Mouse (Mus musculus): Measurements from ENCODE around the gene Reps1. TPM values are rescaled to one million over a fixed set of nuclear protein-coding genes. Genes with fewer than 3 reads are reported as not detected.

The Reps1 gene
- polyA plus RNA-seq, 1 experiment from 2014 or later: 32.5 TPM

GRCm38 (mm10) chr10:18064606-18065228 lies 9.1 kb downstream of the Reps1 start:
- 90% methylated on average over 7 of the region's 7 CpGs for WGBS
- no peak for TF ChIP-seq CTCF (IDR thresholded peaks at IDR 0.05; ENCODE audit: low read depth)
- no peak for ATAC-seq (ENCODE audit: insufficient read depth)

GRCm38 (mm10) chr10:18066031-18066439 lies 10.4 kb downstream of the Reps1 start:
- Histone ChIP-seq H3K4me2 (no peak overlapping the region), H3K36me3 (ENCODE audit: insufficient read depth) (no peaks in the 10 kb centered on the region)
- DNase-seq: no peak

More at GRCm38 (mm10) chr10:18064606-18065228, 9.1 kb downstream of the Reps1 start:
- DNase-seq: no peak
- no peak overlapping the region for H3K4me3 ChIP-seq (ENCODE audit: low read depth, low read length)
- no peak overlapping the region for H3K9ac ChIP-seq
- H3K27me3 ChIP-seq (ENCODE audit: insufficient read depth, low read length): no peaks in the 10 kb centered on the region
- H3K4me1 ChIP-seq (ENCODE audit: insufficient read depth): no peaks in the 10 kb centered on the region; the same call in 1 of the 2 replicates
- H3K36me3 ChIP-seq (ENCODE audit: insufficient read depth): no peaks in the 10 kb centered on the region
- no peak overlapping the region for H3K27ac ChIP-seq (ENCODE audit: low read depth)
- H3K9me3 ChIP-seq (ENCODE audit: low read depth, low read length): no peaks in the 10 kb centered on the region
- H3K4me2 ChIP-seq: no peak overlapping the region

GRCm38 (mm10) chr10:18067761-18068446 lies 12.2 kb downstream of the Reps1 start:
- WGBS: 49% methylated on average over 10 of the region's 10 CpGs
- peak; percentile 61 for DNase-seq
- Histone ChIP-seq H3K4me3 (ENCODE audit: low read depth, low read length) (no peak overlapping the region), H3K9me3 (ENCODE audit: low read depth, low read length) (no peaks in the 10 kb centered on the region), H3K27ac (ENCODE audit: low read depth) (peak overlapping the region; percentile 24; the same call in 1 of the 2 replicates), H3K4me2 (no peak overlapping the region), H3K27me3 (ENCODE audit: insufficient read depth, low read length) (no peaks in the 10 kb centered on the region), H3K9ac (no peak overlapping the region), H3K36me3 (ENCODE audit: insufficient read depth) (no peaks in the 10 kb centered on the region), H3K4me1 (ENCODE audit: insufficient read depth) (no peaks in the 10 kb centered on the region; the same call in 1 of the 2 replicates)
- peak; percentile 61; the same call in 1 of the 2 replicates for ATAC-seq (ENCODE audit: insufficient read depth)
- TF ChIP-seq CTCF (IDR thresholded peaks at IDR 0.05; ENCODE audit: low read depth): no peak

More at GRCm38 (mm10) chr10:18066031-18066439, 10.4 kb downstream of the Reps1 start:
- no peak overlapping the region for H3K27ac ChIP-seq (ENCODE audit: low read depth)
- WGBS: 71% methylated on average over 10 of the region's 10 CpGs
- ATAC-seq (ENCODE audit: insufficient read depth): no peak
- no peaks in the 10 kb centered on the region for H3K27me3 ChIP-seq (ENCODE audit: insufficient read depth, low read length)
- no peak overlapping the region for H3K4me3 ChIP-seq (ENCODE audit: low read depth, low read length)
- H3K9ac ChIP-seq: no peak overlapping the region
- TF ChIP-seq CTCF (IDR thresholded peaks at IDR 0.05; ENCODE audit: low read depth): no peak
- H3K4me1 ChIP-seq (ENCODE audit: insufficient read depth): no peaks in the 10 kb centered on the region; the same call in 1 of the 2 replicates
- no peaks in the 10 kb centered on the region for H3K9me3 ChIP-seq (ENCODE audit: low read depth, low read length)

- H3K36me3 ChIP-seq (ENCODE audit: insufficient read depth): no peaks in the 10 kb centered on the region
- H3K4me3 ChIP-seq (ENCODE audit: low read depth, low read length): no peak overlapping the region
- H3K27me3 ChIP-seq (ENCODE audit: insufficient read depth, low read length): no peaks in the 10 kb centered on the region
- no peak for TF ChIP-seq CTCF (IDR thresholded peaks at IDR 0.05; ENCODE audit: low read depth)
- no peak for DNase-seq
- no peak overlapping the region for H3K9ac ChIP-seq
- no peaks in the 10 kb centered on the region; the same call in 1 of the 2 replicates for H3K4me1 ChIP-seq (ENCODE audit: insufficient read depth)
- no peaks in the 10 kb centered on the region for H3K9me3 ChIP-seq (ENCODE audit: low read depth, low read length)
- H3K4me2 ChIP-seq: no peak overlapping the region
- 76% methylated on average over 2 of the region's 2 CpGs for WGBS
- no peak overlapping the region for H3K27ac ChIP-seq (ENCODE audit: low read depth)
- no peak for ATAC-seq (ENCODE audit: insufficient read depth)
Measured at GRCm38 (mm10) chr10:18068880-18069279, 13.2 kb downstream of the Reps1 start.

GRCm38 (mm10) chr10:18069576-18069975 lies 13.9 kb downstream of the Reps1 start:
- DNase-seq: no peak
- Histone ChIP-seq H3K27ac (ENCODE audit: low read depth) (no peak overlapping the region), H3K36me3 (ENCODE audit: insufficient read depth) (no peaks in the 10 kb centered on the region), H3K4me1 (ENCODE audit: insufficient read depth) (no peaks in the 10 kb centered on the region; the same call in 1 of the 2 replicates), H3K4me3 (ENCODE audit: low read depth, low read length) (no peak overlapping the region), H3K4me2 (no peak overlapping the region), H3K9ac (no peak overlapping the region), H3K27me3 (ENCODE audit: insufficient read depth, low read length) (no peaks in the 10 kb centered on the region), H3K9me3 (ENCODE audit: low read depth, low read length) (no peaks in the 10 kb centered on the region)
- 70% methylated on average over 2 of the region's 2 CpGs for WGBS
- ATAC-seq (ENCODE audit: insufficient read depth): no peak
- no peak for TF ChIP-seq CTCF (IDR thresholded peaks at IDR 0.05; ENCODE audit: low read depth)

- 57% methylated on average over 3 of the region's 3 CpGs for WGBS
- no peak overlapping the region for H3K9ac ChIP-seq
Measured at GRCm38 (mm10) chr10:18070144-18070543, 14.5 kb downstream of the Reps1 start.

GRCm38 (mm10) chr10:18070616-18071015 lies 15.0 kb downstream of the Reps1 start:
- TF ChIP-seq CTCF (IDR thresholded peaks at IDR 0.05; ENCODE audit: low read depth): no peak
- ATAC-seq (ENCODE audit: insufficient read depth) (no peak), DNase-seq (no peak)
- no peaks in the 10 kb centered on the region for H3K36me3 ChIP-seq (ENCODE audit: insufficient read depth)
- H3K4me3 ChIP-seq (ENCODE audit: low read depth, low read length): no peak overlapping the region
- H3K9me3 ChIP-seq (ENCODE audit: low read depth, low read length): no peaks in the 10 kb centered on the region
- H3K27ac ChIP-seq (ENCODE audit: low read depth): no peak overlapping the region
- H3K4me1 ChIP-seq (ENCODE audit: insufficient read depth): no peaks in the 10 kb centered on the region; the same call in 1 of the 2 replicates
- WGBS: 80% methylated on average over 2 of the region's 2 CpGs
- no peak overlapping the region for H3K9ac ChIP-seq
- H3K4me2 ChIP-seq: no peak overlapping the region
- no peaks in the 10 kb centered on the region for H3K27me3 ChIP-seq (ENCODE audit: insufficient read depth, low read length)

More at GRCm38 (mm10) chr10:18070144-18070543, 14.5 kb downstream of the Reps1 start:
- DNase-seq: peak; percentile 23
- H3K4me3 ChIP-seq (ENCODE audit: low read depth, low read length): no peak overlapping the region
- H3K27ac ChIP-seq (ENCODE audit: low read depth): no peak overlapping the region
- H3K27me3 ChIP-seq (ENCODE audit: insufficient read depth, low read length): no peaks in the 10 kb centered on the region
- H3K36me3 ChIP-seq (ENCODE audit: insufficient read depth): no peaks in the 10 kb centered on the region
- H3K4me1 ChIP-seq (ENCODE audit: insufficient read depth): no peaks in the 10 kb centered on the region; the same call in 1 of the 2 replicates
- H3K4me2 ChIP-seq: no peak overlapping the region
- no peak for TF ChIP-seq CTCF (IDR thresholded peaks at IDR 0.05; ENCODE audit: low read depth)
- no peaks in the 10 kb centered on the region for H3K9me3 ChIP-seq (ENCODE audit: low read depth, low read length)
- ATAC-seq (ENCODE audit: insufficient read depth): no peak
